29 mouse cellular contexts compared by ENCODE assay signal in genomic region chr8:107580879-107581278, GRCm38 (mm10).
"Had no signal": no experiment of that assay in that cellular context is flagged by ENCODE, and none has a peak within 500 bp of the region (broad histone marks: within the 10 kb centered on the region; RNA-seq: fewer than 3 reads in every experiment).

No protein-coding gene starts in this region.

- DNase-seq: heart, postnatal 10 days; heart, postnatal 14 days; heart, postnatal 36 days; heart, postnatal 4 days; kidney, adult 11 months; kidney, adult 18-20 months; kidney, adult 2 months; kidney, adult 8-10 months; kidney, adult 9 months; kidney, postnatal 10 days; kidney, postnatal 14 days; kidney, postnatal 36 days; kidney, postnatal 4 days; layer of hippocampus, adult 9-11 months; layer of hippocampus, postnatal 36 days had no signal

- H3K9ac ChIP-seq: heart, embryonic 12.5 days; heart, embryonic 13.5 days; heart, embryonic 15.5 days; hindbrain, embryonic 12.5 days; hindbrain, embryonic 13.5 days; hindbrain, embryonic 14.5 days; hindbrain, embryonic 15.5 days; intestine, embryonic 15.5 days; kidney, embryonic 15.5 days had no signal

- H3K27me3 ChIP-seq: heart, embryonic 12.5 days; heart, embryonic 13.5 days; heart, embryonic 15.5 days; hindbrain, embryonic 12.5 days; hindbrain, embryonic 13.5 days; hindbrain, embryonic 15.5 days; intestine, embryonic 15.5 days; kidney, embryonic 15.5 days had no signal

- H3K9me3 ChIP-seq: heart, embryonic 12.5 days; heart, embryonic 13.5 days; heart, embryonic 15.5 days; hindbrain, embryonic 10.5 days; hindbrain, embryonic 12.5 days; hindbrain, embryonic 13.5 days; hindbrain, embryonic 15.5 days; intestine, embryonic 15.5 days; kidney, embryonic 15.5 days had no signal

- H3K4me1 ChIP-seq: heart, embryonic 12.5 days had no signal

- H3K4me3 ChIP-seq: heart, embryonic 12.5 days; heart, embryonic 13.5 days; heart, embryonic 15.5 days; hindbrain, embryonic 10.5 days; hindbrain, embryonic 12.5 days; hindbrain, embryonic 13.5 days; hindbrain, embryonic 15.5 days; intestine, embryonic 15.5 days; kidney, embryonic 15.5 days; layer of hippocampus, adult 2 months; left cerebral cortex, adult 2 months had no signal

- H3K27ac ChIP-seq: heart, embryonic 13.5 days; heart, embryonic 15.5 days; hindbrain, embryonic 10.5 days; hindbrain, embryonic 12.5 days; hindbrain, embryonic 13.5 days; hindbrain, embryonic 14.5 days; hindbrain, embryonic 15.5 days; hindbrain, postnatal 0 days; intestine, embryonic 15.5 days; kidney, embryonic 15.5 days; kidney, postnatal 0 days; layer of hippocampus, adult 2 months; left cerebral cortex, adult 2 months had no signal
